Mouse (Mus musculus) stomach, postnatal 0 days (tissue): Measurements from ENCODE around the gene Drc1. TPM values are rescaled to one million over a fixed set of nuclear protein-coding genes. Genes with fewer than 3 reads are reported as not detected.

Experiments
- ATAC-seq: fragments of 200-750 bp; cut with Nextera tagmentation; 2 replicates; pipeline ENCODE4 v1.8.0; 2017; ENCODE audit not compliant: low FRiP score, low TSS enrichment
- DNase-seq: peaks from one replicate; pipeline ENCODE4 v3.0.0-alpha.2; 2016; ENCODE audit warnings: low spot score
- H3K27ac ChIP-seq: fragments of 300-500 bp; sonication (generic); replicated peaks from 2 replicates; pipeline ENCODE4 v1.5.1; 2014; ENCODE audit warnings: mild to moderate bottlenecking, control low read depth
- H3K27me3 ChIP-seq: fragments of 300-500 bp; sonication (generic); 2 replicates; pipeline ENCODE4 v1.6.1; 2014; ENCODE audit warnings: low read length; ENCODE audit not compliant: control insufficient read depth, insufficient read depth
- H3K36me3 ChIP-seq: fragments of 300-500 bp; sonication (generic); 2 replicates; pipeline ENCODE4 v1.6.1; 2014; ENCODE audit warnings: low read length, mixed read lengths; ENCODE audit not compliant: control insufficient read depth, insufficient read depth
- H3K4me1 ChIP-seq: fragments of 300-500 bp; sonication (generic); replicated peaks from 2 replicates; pipeline ENCODE4 v1.6.1; 2014; ENCODE audit warnings: antibody characterized with exemption; ENCODE audit not compliant: control insufficient read depth, insufficient read depth
- H3K4me2 ChIP-seq: fragments of 300-500 bp; sonication (generic); replicated peaks from 2 replicates; pipeline ENCODE4 v1.6.1; 2014; ENCODE audit warnings: low read depth, mild to moderate bottlenecking, control low read depth, moderate library complexity
- H3K4me3 ChIP-seq: fragments of 300-500 bp; sonication (generic); 2 replicates; pipeline ENCODE4 v1.5.1; 2014; ENCODE audit warnings: low read depth, low read length, control low read depth
- H3K9ac ChIP-seq: fragments of 300-500 bp; sonication (generic); 2 replicates; pipeline ENCODE4 v1.6.1; 2014; ENCODE audit warnings: mild to moderate bottlenecking, low read length, control low read depth, mixed read lengths
- H3K9me3 ChIP-seq: fragments of 300-500 bp; sonication (generic); 2 replicates; pipeline ENCODE4 v1.6.1; 2016; ENCODE audit warnings: low read length; ENCODE audit not compliant: control insufficient read depth
- CTCF ChIP-seq: IDR thresholded peaks from 2 replicates; pipeline ENCODE4 v1.5.1; 2016; ENCODE audit warnings: antibody characterized with exemption, low read depth, mild to moderate bottlenecking, moderate library complexity
- EP300 ChIP-seq: optimal IDR thresholded peaks from 2 replicates; pipeline ENCODE3; 2016; ENCODE audit warnings: antibody characterized with exemption
- WGBS: fragments of 180-500 bp; shearing (Covaris S2); extraction: QIAGEN DNeasy Blood & Tissue Kit; methylation state at CpG from one replicate; pipeline ENCODE4 v1.1.7; 2014; 5-methylcytosine and 5-hydroxymethylcytosine counted together
- polyA plus RNA-seq: library from polyadenylated mRNA; unstranded; fragments of >200 nt; fragmentation: Nextera tagmentation; extraction: Ambion mirVana; gene quantifications from 2 replicates; pipeline ENCODE4 v1.2.1, GENCODE M21; 2015

Gene Drc1
- polyA plus RNA-seq, 1 experiment from 2014 or later: 1.7 TPM

- H3K9me3 ChIP-seq: no peaks in the 10 kb centered on the region
- no peak overlapping the region for H3K4me2 ChIP-seq
- no peaks in the 10 kb centered on the region for H3K27me3 ChIP-seq
- TF ChIP-seq CTCF (no peak), EP300 (no peak)
- H3K27ac ChIP-seq: no peak overlapping the region
- H3K4me3 ChIP-seq: no peak overlapping the region
- no peaks in the 10 kb centered on the region for H3K36me3 ChIP-seq
- no peak overlapping the region for H3K9ac ChIP-seq
- no peaks in the 10 kb centered on the region for H3K4me1 ChIP-seq
- DNase-seq (no peak), ATAC-seq (no peak)
- 81% methylated on average over 5 of the region's 5 CpGs for WGBS
These were observed 59.6 kb downstream of the Drc1 start for GRCm38 (mm10) chr5:30340815-30341214.

- no peak overlapping the region for H3K9ac ChIP-seq
- no peak for DNase-seq
- H3K4me3 ChIP-seq: no peak overlapping the region
- no peaks in the 10 kb centered on the region for H3K4me1 ChIP-seq
- no peak for ATAC-seq
- no peaks in the 10 kb centered on the region for H3K27me3 ChIP-seq
- 77% methylated on average over 11 of the region's 11 CpGs for WGBS
- H3K4me2 ChIP-seq: no peak overlapping the region
- H3K36me3 ChIP-seq: no peaks in the 10 kb centered on the region
- no peak overlapping the region for H3K27ac ChIP-seq
- TF ChIP-seq EP300 (no peak), CTCF (no peak)
- H3K9me3 ChIP-seq: no peaks in the 10 kb centered on the region
These were observed 60.6 kb downstream of the Drc1 start for GRCm38 (mm10) chr5:30341601-30342365.

GRCm38 (mm10) chr5:30342601-30343015 is 61.4 kb downstream of the Drc1 start:
- no peaks in the 10 kb centered on the region for H3K9me3 ChIP-seq
- 7% methylated on average over 17 of the region's 17 CpGs for WGBS

GRCm38 (mm10) chr5:30343107-30343506 is 61.9 kb downstream of the Drc1 start:
- no peak overlapping the region for H3K9ac ChIP-seq
- ATAC-seq (peak; percentile 84), DNase-seq (peak; percentile 87)
- H3K4me2 ChIP-seq: peak overlapping the region; percentile 44
- H3K9me3 ChIP-seq: no peaks in the 10 kb centered on the region
- TF ChIP-seq EP300 (no peak), CTCF (peak; percentile 97)
- no peaks in the 10 kb centered on the region for H3K36me3 ChIP-seq
- 2% methylated on average over 9 of the region's 9 CpGs for WGBS
- H3K4me3 ChIP-seq: peak overlapping the region; percentile 4; the same call in 1 of the 2 replicates
- H3K27me3 ChIP-seq: no peaks in the 10 kb centered on the region
- no peak overlapping the region for H3K27ac ChIP-seq
- H3K4me1 ChIP-seq: no peaks in the 10 kb centered on the region

More at GRCm38 (mm10) chr5:30342601-30343015, 61.4 kb downstream of the Drc1 start:
- Histone ChIP-seq H3K36me3 (no peaks in the 10 kb centered on the region), H3K27ac (no peak overlapping the region), H3K4me1 (no peaks in the 10 kb centered on the region), H3K4me2 (peak overlapping the region; percentile 44), H3K27me3 (no peaks in the 10 kb centered on the region), H3K4me3 (0 out of 2 replicates have a peak overlapping the region, but pooled peaks have one; percentile 4), H3K9ac (no peak overlapping the region)
- TF ChIP-seq EP300 (no peak), CTCF (no peak)
- ATAC-seq (peak; percentile 33), DNase-seq (no peak)

- TF ChIP-seq EP300: no peak
- TF ChIP-seq CTCF: no peak
- ATAC-seq (no peak), DNase-seq (no peak)
- Histone ChIP-seq H3K9ac (no peak overlapping the region), H3K4me2 (no peak overlapping the region), H3K27ac (no peak overlapping the region), H3K4me3 (no peak overlapping the region), H3K27me3 (no peaks in the 10 kb centered on the region), H3K4me1 (no peaks in the 10 kb centered on the region), H3K9me3 (no peaks in the 10 kb centered on the region), H3K36me3 (no peaks in the 10 kb centered on the region)
- WGBS: 35% methylated on average over 5 of the region's 5 CpGs
These were observed 62.7 kb downstream of the Drc1 start for GRCm38 (mm10) chr5:30343886-30344285.

GRCm38 (mm10) chr5:30353605-30354004 is 72.4 kb downstream of the Drc1 start:
- Histone ChIP-seq H3K4me2 (no peak overlapping the region), H3K9me3 (no peaks in the 10 kb centered on the region), H3K36me3 (no peaks in the 10 kb centered on the region), H3K9ac (no peak overlapping the region), H3K4me3 (no peak overlapping the region), H3K4me1 (no peaks in the 10 kb centered on the region), H3K27me3 (no peaks in the 10 kb centered on the region), H3K27ac (no peak overlapping the region)
- no peak for TF ChIP-seq EP300
- TF ChIP-seq CTCF: no peak
- WGBS: 44% methylated on average over 3 of the region's 3 CpGs
- ATAC-seq: peak; percentile 64; the same call in 1 of the 2 replicates
- DNase-seq: peak; percentile 56
